Mouse (Mus musculus) thymus, adult 2 months (tissue): Measurements from ENCODE around the gene Tet2.

Experiments
- CTCF ChIP-seq: fragments of 200-500 bp; IDR thresholded peaks from 2 replicates; pipeline ENCODE4 v1.5.1; 2012; ENCODE audit warnings: mild to moderate bottlenecking, control low read depth, low read length, moderate library complexity, borderline replicate concordance; ENCODE audit not compliant: control insufficient read depth, poor library complexity, insufficient read depth; ENCODE audit errors: extremely low read depth
- POLR2A ChIP-seq: fragments of 200-500 bp; IDR thresholded peaks from 2 replicates; pipeline ENCODE4 v1.6.1; 2012; ENCODE audit warnings: mild to moderate bottlenecking, low read length, control low read depth, moderate library complexity; ENCODE audit not compliant: control insufficient read depth, poor library complexity, insufficient read depth; ENCODE audit errors: extremely low read depth

- TF ChIP-seq POLR2A (no peak), CTCF (no peak)
Measured at GRCm38 (mm10) chr3:133554552-133555067, 9.7 kb upstream of the Tet2 start.
